Mouse (Mus musculus) neural tube, embryonic 10.5 days (tissue): Measurements from ENCODE around the gene Edem1.
"Not testable (repeated sequence)": the region's sequence is repeated elsewhere in the genome, so short reads cannot be mapped to it uniquely, and the experiment has no call there.

ENCODE experiments used
- DNase-seq: peaks from one replicate; pipeline ENCODE4 v3.0.0-alpha.2; 2017; ENCODE audit warnings: low spot score; ENCODE audit errors: extremely low spot score

The Edem1 gene

GRCm38 (mm10) chr6:108829386-108830370 is 1.2 kb downstream of the Edem1 start:
- DNase-seq = peak; percentile 39

- no peak for DNase-seq
These were observed 3.7 kb downstream of the Edem1 start for GRCm38 (mm10) chr6:108832170-108832569.

GRCm38 (mm10) chr6:108832989-108833388 is 4.5 kb downstream of the Edem1 start:
- no peak for DNase-seq

- DNase-seq = no peak
These were observed 5.7 kb downstream of the Edem1 start for GRCm38 (mm10) chr6:108833963-108834697.

- no peak for DNase-seq
These were observed 7.6 kb downstream of the Edem1 start for GRCm38 (mm10) chr6:108835765-108836691.

GRCm38 (mm10) chr6:108837081-108837480 is 8.6 kb downstream of the Edem1 start:
- DNase-seq = no peak

- DNase-seq = no peak
These were observed 9.5 kb downstream of the Edem1 start for GRCm38 (mm10) chr6:108837958-108838357.

GRCm38 (mm10) chr6:108839432-108839831 is 11.0 kb downstream of the Edem1 start:
- no peak for DNase-seq

- DNase-seq = no peak
These were observed 12.6 kb downstream of the Edem1 start for GRCm38 (mm10) chr6:108840861-108841640.

- DNase-seq = no peak
These were observed 15.2 kb downstream of the Edem1 start for GRCm38 (mm10) chr6:108843664-108844063.

- no peak for DNase-seq
These were observed 15.7 kb downstream of the Edem1 start for GRCm38 (mm10) chr6:108844093-108844492.

GRCm38 (mm10) chr6:108844771-108845170 is 16.3 kb downstream of the Edem1 start:
- no peak for DNase-seq

GRCm38 (mm10) chr6:108852088-108852670 is 23.7 kb downstream of the Edem1 start:
- no peak for DNase-seq

- no peak for DNase-seq
These were observed 24.5 kb downstream of the Edem1 start for GRCm38 (mm10) chr6:108852986-108853385.

GRCm38 (mm10) chr6:108858583-108858982 is 30.1 kb downstream of the Edem1 start:
- DNase-seq = no peak

- no peak for DNase-seq
These were observed 32.8 kb downstream of the Edem1 start for GRCm38 (mm10) chr6:108861226-108861625.

GRCm38 (mm10) chr6:108862548-108862947 is 34.1 kb downstream of the Edem1 start:
- no peak for DNase-seq

GRCm38 (mm10) chr6:108866317-108866716 is 37.9 kb downstream of the Edem1 start:
- DNase-seq = no peak

GRCm38 (mm10) chr6:108869031-108869430 is 40.6 kb downstream of the Edem1 start:
- DNase-seq = not testable (repeated sequence)

GRCm38 (mm10) chr6:108870421-108870820 is 42.0 kb downstream of the Edem1 start:
- DNase-seq = no peak
